In the genomic region with DNA sequence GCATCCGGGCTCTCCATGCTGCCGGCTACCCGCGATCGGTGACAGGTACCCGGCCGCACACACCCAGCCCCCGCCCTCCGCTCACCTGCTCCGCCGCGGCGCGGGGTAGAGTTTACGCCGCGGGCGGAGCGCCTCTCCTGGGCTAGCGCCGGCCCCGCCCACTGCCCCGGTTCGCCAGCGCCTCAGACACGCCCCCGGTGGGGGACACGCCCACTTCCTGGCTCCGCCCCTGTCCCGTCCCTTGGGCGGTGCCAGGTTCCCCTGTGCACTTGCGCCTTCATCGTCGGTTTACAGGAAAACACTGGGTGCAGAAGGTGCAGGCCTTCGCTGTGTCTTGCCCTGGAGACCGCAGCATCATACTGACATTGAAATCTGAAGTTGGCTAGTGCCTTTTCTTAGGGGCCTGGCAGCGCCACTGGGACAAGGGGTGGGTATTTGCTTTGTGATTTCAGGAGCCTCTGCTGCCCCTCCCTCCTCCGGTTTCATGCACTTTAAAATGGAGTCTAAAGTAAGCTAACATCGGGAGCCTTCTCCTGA, we compare ENCODE assay signal across 8 mouse cellular contexts. TPM values are rescaled to one million over a fixed set of nuclear protein-coding genes. Genes with fewer than 3 reads are reported as not detected.
DNase-seq lines count a peak whose midpoint lies in the region; ATAC-seq and TF ChIP-seq lines count a peak whose summit lies in the region.

No protein-coding gene starts in this region.

- H3K4me1 ChIP-seq in cortical plate, adult 2 months (ENCODE audit: control insufficient read depth, insufficient read depth, low read length): peaks cover 2% of the 10 kb centered on the region; the same call in 1 of the 2 replicates

- DNase-seq in gastrocnemius, postnatal 10 days: peak; percentile 99
- peak; percentile 91 to 96 for DNase-seq in left cerebral cortex, postnatal 10 days (ENCODE audit: extremely low spot score in 1 of 2, low spot score in 2 of 2)
- peak; percentile 96 for DNase-seq in right cerebral cortex, postnatal 25 days
- DNase-seq in urinary bladder, postnatal 4 days (ENCODE audit: low spot score in 2 of 2): peak; percentile 96 to 98

- peak; percentile 98 for TF ChIP-seq POLR2A in cortical plate, adult 2 months (IDR thresholded peaks at IDR 0.05; ENCODE audit: extremely low read depth, insufficient read depth, low read length)

- no peak for TF ChIP-seq CTCF in cortical plate, adult 2 months (IDR thresholded peaks at IDR 0.05; ENCODE audit: extremely low read depth, insufficient read depth, low read length)

- H3K27ac ChIP-seq in cortical plate, adult 2 months (ENCODE audit: insufficient read depth, low read length): peak overlapping the region; percentile 49; the same call in 1 of the 2 replicates

- peak overlapping the region; percentile 52 for H3K4me3 ChIP-seq in cortical plate, adult 2 months (ENCODE audit: insufficient read depth, low read length)

- intact Hi-C loops in left cerebral cortex, postnatal 10 days (cut with DNase I): no loop called here

- peak; percentile 86 for ATAC-seq in activated CD4-positive, CD25-positive, alpha-beta regulatory T cell, adult 4 months
- peak; percentile 80 for ATAC-seq in inflammation-experienced regulatory T-cells, adult 6 months
- peak; percentile 77 for ATAC-seq in megakaryocyte-erythroid progenitor cell, adult 5-6 weeks (replicated peaks; ENCODE audit: low FRiP score, low TSS enrichment, poor library complexity, severe bottlenecking)

RNA-seq across cellular contexts. Expression of a gene that starts 7.0 kb away (rescaled TPM):
- polyA plus RNA-seq in activated CD4-positive, CD25-positive, alpha-beta regulatory T cell, adult 4 months (2017; shearing (Covaris generic)): 100 to 1,000 TPM; 109 to 116 TPM
- polyA plus RNA-seq in cortical plate, adult 2 months (2012; rRNA removed): 27.5 and 28.3 TPM in 2 replicates
- total RNA-seq in gastrocnemius, postnatal 10 days (2021): 10 to 100 TPM; 11.3 to 11.7 TPM
- polyA plus RNA-seq in inflammation-experienced regulatory T-cells, adult 6 months (2017; shearing (Covaris generic)): 100 to 1,000 TPM in 2 of 3 experiments, 10 to 100 TPM in 1; 83.5 to 124 (median 120) TPM
- 10 to 100 TPM; 21.3 to 21.5 TPM for total RNA-seq in left cerebral cortex, postnatal 10 days (2021)
- 75.6 and 93.3 TPM in 2 replicates for total RNA-seq in megakaryocyte-erythroid progenitor cell, adult 5-6 weeks (2014; fragmentation: Nextera tagmentation)
- total RNA-seq in megakaryocyte-erythroid progenitor cell, adult 5-6 weeks (2017): 39.5 and 66.4 TPM in 2 replicates

RNA-seq across cellular contexts. Expression of a gene that starts 56.8 kb away (rescaled TPM):
- 10 to 100 TPM; 25.3 to 28.8 TPM for polyA plus RNA-seq in activated CD4-positive, CD25-positive, alpha-beta regulatory T cell, adult 4 months (2017; shearing (Covaris generic))
- polyA plus RNA-seq in cortical plate, adult 2 months (2012; rRNA removed): 35.9 and 42.9 TPM in 2 replicates
- total RNA-seq in gastrocnemius, postnatal 10 days (2021): 100 to 1,000 TPM; 324 to 400 TPM
- polyA plus RNA-seq in inflammation-experienced regulatory T-cells, adult 6 months (2017; shearing (Covaris generic)): 10 to 100 TPM; 25.8 to 50.3 (median 43.8) TPM
- 10 to 100 TPM; 22.7 to 25.8 TPM for total RNA-seq in left cerebral cortex, postnatal 10 days (2021)
- total RNA-seq in megakaryocyte-erythroid progenitor cell, adult 5-6 weeks (2014; fragmentation: Nextera tagmentation): 6.3 and 8.4 TPM in 2 replicates
- total RNA-seq in megakaryocyte-erythroid progenitor cell, adult 5-6 weeks (2017): 18.3 and 22.3 TPM in 2 replicates

Comparison
In these comparisons a context has a peak if more than half of its experiments do, and no peak if none do; other contexts are left out.
1. Peak in every context shown above with its lines: DNase-seq, ATAC-seq, H3K4me3 ChIP-seq and H3K27ac ChIP-seq.
2. RNA of a gene that starts 56.8 kb away (total RNA-seq): 324 to 400 TPM in gastrocnemius, postnatal 10 days; 22.7 to 25.8 TPM in left cerebral cortex, postnatal 10 days and 6.3 to 22.3 TPM in megakaryocyte-erythroid progenitor cell, adult 5-6 weeks; every median in the first group is over 10 times any median in the second.